Mouse (Mus musculus) cortical plate, adult 2 months (tissue): ENCODE data around the gene Emp3. TPM values are rescaled to one million over a fixed set of nuclear protein-coding genes. Genes with fewer than 3 reads are reported as not detected.
"Not testable (repeated sequence)": the region's sequence is repeated elsewhere in the genome, so short reads cannot be mapped to it uniquely, and the experiment has no call there.

Experiments used
- H3K27ac ChIP-seq: fragments of 200-500 bp; 2 replicates; pipeline ENCODE4 v1.5.1; 2012; ENCODE audit warnings: low read length, control low read depth, inconsistent platforms; ENCODE audit not compliant: insufficient read depth
- H3K4me1 ChIP-seq: fragments of 200-500 bp; 2 replicates; pipeline ENCODE4 v1.6.1; 2011; ENCODE audit warnings: low read length; ENCODE audit not compliant: control insufficient read depth, insufficient read depth
- H3K4me3 ChIP-seq: fragments of 200-500 bp; 2 replicates; pipeline ENCODE4 v1.5.1; 2011; ENCODE audit warnings: mild to moderate bottlenecking, low read length, control low read depth; ENCODE audit not compliant: insufficient read depth
- CTCF ChIP-seq: fragments of 200-500 bp; IDR thresholded peaks from 2 replicates; pipeline ENCODE4 v1.5.1; 2011; ENCODE audit warnings: mild to moderate bottlenecking, control low read depth, low read length; ENCODE audit not compliant: insufficient read depth; ENCODE audit errors: extremely low read depth
- POLR2A ChIP-seq: fragments of 200-500 bp; IDR thresholded peaks from 2 replicates; pipeline ENCODE4 v1.6.1; 2011; ENCODE audit warnings: mild to moderate bottlenecking, low read length, control low read depth; ENCODE audit not compliant: insufficient read depth; ENCODE audit errors: extremely low read depth
- polyA plus RNA-seq: library from polyadenylated mRNA; depleted of rRNA; stranded (reverse); fragments of >200 nt; gene quantifications from 2 replicates; pipeline ENCODE4 v1.2.3, GENCODE M21; 2012

The Emp3 gene
- polyA plus RNA-seq, 1 experiment, result 10.4 TPM

DNA sequence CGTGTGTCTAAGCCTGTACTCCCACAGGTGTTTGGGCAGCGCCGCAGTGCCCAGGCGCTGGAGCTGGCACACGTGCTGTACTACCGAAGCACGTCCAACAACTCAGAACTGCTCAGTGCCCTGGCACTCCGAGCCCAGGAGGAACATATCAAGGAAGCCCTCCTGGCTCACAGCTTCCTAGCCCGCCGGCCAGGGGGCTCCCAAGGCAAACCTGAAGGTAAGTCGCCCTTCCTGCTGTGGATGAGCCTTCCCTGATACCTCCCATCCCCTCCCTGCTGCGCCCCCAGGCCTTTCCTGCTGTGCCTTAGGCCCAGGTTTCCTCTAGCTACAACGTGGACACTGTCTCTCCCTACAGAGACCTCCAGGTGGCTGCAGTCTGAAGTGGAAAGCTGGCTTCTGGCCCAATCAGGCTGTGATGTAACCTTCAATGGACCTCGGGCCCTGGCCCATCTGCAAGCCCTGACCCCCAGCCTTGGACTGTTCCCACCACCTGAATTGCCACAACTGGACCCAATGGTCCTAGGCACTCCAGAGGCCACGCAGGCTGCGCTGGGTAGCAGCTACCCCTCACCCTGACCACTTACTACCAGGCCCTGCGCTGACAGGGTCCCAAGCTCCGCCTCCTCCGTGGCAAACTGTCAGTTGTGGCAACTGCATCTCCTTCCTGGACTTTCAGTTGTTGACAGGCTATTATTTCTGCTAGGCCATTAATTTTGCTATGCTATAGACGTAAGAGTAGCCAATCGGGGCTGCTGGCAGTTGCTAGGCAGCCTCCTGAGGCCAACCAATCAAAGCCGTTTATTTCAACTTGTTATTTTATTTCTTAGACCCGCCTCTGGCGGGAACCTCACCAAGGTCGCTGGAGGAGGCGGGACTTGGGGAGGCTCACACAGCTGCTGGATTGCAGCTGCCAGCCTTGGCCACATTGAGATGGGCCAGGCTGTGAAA is 4.9 kb downstream of the Emp3 start:
- 0 out of 2 replicates have a peak, but pooled peaks have one; percentile 19 for TF ChIP-seq POLR2A
- no peak for TF ChIP-seq CTCF
- peak overlapping the region; percentile 48 for H3K27ac ChIP-seq
- peaks cover 7% of the 10 kb centered on the region; the same call in 1 of the 2 replicates for H3K4me1 ChIP-seq
- peak overlapping the region; percentile 45 for H3K4me3 ChIP-seq

DNA sequence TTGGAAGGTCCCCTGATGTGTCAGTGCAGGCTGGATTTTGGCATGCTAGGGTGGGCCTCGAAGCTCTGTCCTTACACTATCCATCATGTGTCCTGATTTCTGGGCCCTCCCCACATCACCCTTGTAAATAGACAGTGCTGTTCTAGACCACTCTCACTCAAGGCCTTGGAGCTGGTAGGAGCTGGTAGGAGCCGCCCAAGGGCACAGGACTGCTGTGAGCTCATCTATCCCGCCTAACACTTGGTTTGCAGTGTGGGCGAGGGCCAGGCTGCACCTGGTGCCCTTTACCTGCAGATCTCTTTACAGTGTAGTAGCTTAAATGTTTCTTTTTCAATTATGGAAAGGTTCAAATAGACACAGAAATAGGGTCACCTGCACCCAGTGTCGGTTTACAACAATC is 6.2 kb downstream of the Emp3 start:
- H3K4me1 ChIP-seq, result peaks cover 7% of the 10 kb centered on the region; the same call in 1 of the 2 replicates

DNA sequence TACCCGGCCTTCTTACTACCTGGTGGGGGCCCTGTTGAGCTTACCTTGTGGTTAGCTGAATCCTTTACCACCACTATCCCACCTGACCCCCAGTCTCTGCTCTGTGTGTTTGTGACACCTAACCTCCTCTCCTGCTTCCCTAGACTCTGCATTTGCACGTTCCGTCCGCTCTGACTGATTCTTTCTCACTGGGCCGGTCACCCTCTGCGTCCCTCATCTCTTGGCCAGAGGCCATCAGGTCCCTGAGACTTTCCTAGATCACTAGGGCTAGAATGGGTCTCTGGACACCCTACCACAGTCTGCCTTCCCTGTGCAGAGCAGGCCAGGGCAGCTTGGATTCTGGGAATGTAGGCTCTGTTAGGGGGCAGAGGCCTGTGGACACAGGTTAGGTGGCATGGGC is 7.1 kb downstream of the Emp3 start:
- Histone ChIP-seq H3K27ac (no peak overlapping the region), H3K4me3 (no peak overlapping the region), H3K4me1 (peaks cover 7% of the 10 kb centered on the region; the same call in 1 of the 2 replicates)
- TF ChIP-seq CTCF, result no peak
- no peak for TF ChIP-seq POLR2A

More for the DNA sequence above, 6.2 kb downstream of the Emp3 start:
- no peak overlapping the region for H3K4me3 ChIP-seq
- no peak overlapping the region for H3K27ac ChIP-seq
- TF ChIP-seq POLR2A, result no peak
- no peak for TF ChIP-seq CTCF

DNA sequence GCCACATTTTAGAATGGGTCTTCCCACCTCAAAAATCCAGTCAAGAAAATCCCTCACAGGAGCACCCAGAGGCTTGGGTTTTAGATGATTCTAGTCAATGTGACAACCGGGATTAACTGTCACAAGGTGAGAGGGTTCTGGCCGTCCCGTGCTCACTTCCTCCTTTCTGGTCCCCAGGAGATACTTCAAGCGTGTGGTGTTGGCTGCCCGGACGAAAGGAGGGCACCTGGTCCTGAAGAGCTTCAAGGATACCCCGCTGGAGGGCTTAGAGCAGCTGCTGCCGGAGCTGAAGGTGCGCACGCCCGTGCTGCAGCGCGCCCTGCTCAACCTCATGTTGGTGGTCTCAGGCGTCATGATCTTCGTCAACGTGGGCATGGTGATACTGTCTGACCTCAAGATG is 12.1 kb downstream of the Emp3 start:
- TF ChIP-seq CTCF (no peak), POLR2A (no peak)
- H3K4me3 ChIP-seq, result no peak overlapping the region
- no peaks in the 10 kb centered on the region for H3K4me1 ChIP-seq
- H3K27ac ChIP-seq, result no peak overlapping the region

GRCm38 (mm10) chr7:45908384-45908783 is 12.8 kb downstream of the Emp3 start:
- no peak for TF ChIP-seq CTCF
- no peak for TF ChIP-seq POLR2A
- H3K27ac ChIP-seq, result no peak overlapping the region
- no peaks in the 10 kb centered on the region for H3K4me1 ChIP-seq
- H3K4me3 ChIP-seq, result no peak overlapping the region

- H3K4me3 ChIP-seq, result no peak overlapping the region
- no peak overlapping the region for H3K27ac ChIP-seq
- H3K4me1 ChIP-seq, result no peaks in the 10 kb centered on the region
- TF ChIP-seq CTCF (no peak), POLR2A (no peak)
Measured at GRCm38 (mm10) chr7:45906622-45907021, 14.6 kb downstream of the Emp3 start.

GRCm38 (mm10) chr7:45902481-45903002 is 18.7 kb downstream of the Emp3 start:
- no peak for TF ChIP-seq POLR2A
- TF ChIP-seq CTCF, result no peak
- Histone ChIP-seq H3K27ac (no peak overlapping the region), H3K4me1 (no peaks in the 10 kb centered on the region), H3K4me3 (no peak overlapping the region)

- no peak overlapping the region for H3K27ac ChIP-seq
- H3K4me1 ChIP-seq, result no peaks in the 10 kb centered on the region
- TF ChIP-seq POLR2A (no peak), CTCF (no peak)
- H3K4me3 ChIP-seq, result no peak overlapping the region
Measured at GRCm38 (mm10) chr7:45901562-45901961, 19.6 kb downstream of the Emp3 start.

- 0 out of 2 replicates have a peak, but pooled peaks have one; percentile 10 for TF ChIP-seq CTCF
- H3K27ac ChIP-seq, H3K4me1 ChIP-seq: not testable (repeated sequence)
- H3K4me3 ChIP-seq, result peak overlapping the region; percentile 54; the same call in 1 of the 2 replicates
Measured at GRCm38 (mm10) chr7:45898125-45898524, 23.1 kb downstream of the Emp3 start.
